Mouse (Mus musculus) thymus, postnatal 4 days (tissue): ENCODE results near the gene Sgsm1.

Experiments used
- DNase-seq: peaks from one replicate; pipeline ENCODE4 v3.0.0; 2021

The Sgsm1 gene

DNA sequence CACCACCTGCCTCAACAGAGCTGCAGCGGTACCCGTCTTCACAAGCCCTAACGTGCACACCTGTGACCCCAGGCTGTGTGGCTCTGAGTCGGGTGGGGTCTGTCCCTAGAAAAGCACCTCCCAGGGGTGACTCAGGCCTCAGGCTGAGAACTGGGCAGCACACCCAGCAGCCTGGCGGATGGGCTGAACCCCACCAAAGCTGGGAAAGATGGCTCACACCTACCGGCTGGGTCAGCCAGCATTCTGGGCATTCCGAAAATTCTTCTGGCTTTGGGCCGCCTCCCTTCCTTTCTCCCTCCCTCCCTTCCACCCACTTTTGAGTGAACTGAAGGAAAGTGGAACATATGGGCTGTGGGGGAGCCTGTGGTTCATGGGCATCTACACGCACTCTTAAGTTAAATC, 95.0 kb downstream of the Sgsm1 start:
- no peak for DNase-seq

DNA sequence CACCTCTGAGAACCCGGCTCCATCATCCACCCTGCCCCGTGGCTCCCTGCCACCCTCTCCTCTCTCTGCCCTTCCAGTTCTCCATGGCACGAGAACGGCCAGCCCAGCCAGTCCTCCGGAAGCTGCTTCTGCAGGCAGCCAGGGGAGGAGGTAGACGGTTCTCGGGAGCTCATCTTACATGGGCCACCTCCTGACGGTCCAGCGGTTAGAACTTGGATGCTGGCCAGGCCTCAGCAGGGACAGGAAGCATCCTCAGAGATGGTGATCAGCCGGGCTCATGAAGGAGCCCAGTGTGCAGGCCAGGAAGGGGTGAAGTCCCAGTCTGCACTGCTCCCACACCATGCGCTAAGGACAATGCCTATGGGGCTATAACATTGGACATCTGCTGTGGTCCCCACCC, 96.1 kb downstream of the Sgsm1 start:
- no peak for DNase-seq

DNA sequence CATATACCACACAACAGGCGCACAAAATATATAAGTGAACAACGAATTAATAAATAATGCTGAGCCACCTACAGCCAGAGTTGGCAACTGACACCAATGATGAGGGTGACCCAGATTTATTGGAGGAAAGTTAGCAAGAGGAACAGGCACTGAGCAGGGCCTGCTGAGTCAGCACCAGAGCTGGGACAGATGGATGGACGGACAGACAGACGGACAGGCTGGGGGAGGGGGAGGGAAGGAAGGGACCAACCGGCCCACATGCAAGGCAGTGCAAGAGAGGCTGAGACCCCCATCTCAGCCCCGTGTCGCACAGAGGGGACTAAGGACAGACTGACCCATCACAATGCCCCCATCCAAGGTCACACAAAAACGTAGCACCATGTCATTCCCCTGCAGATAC, 96.5 kb downstream of the Sgsm1 start:
- DNase-seq: no peak

DNA sequence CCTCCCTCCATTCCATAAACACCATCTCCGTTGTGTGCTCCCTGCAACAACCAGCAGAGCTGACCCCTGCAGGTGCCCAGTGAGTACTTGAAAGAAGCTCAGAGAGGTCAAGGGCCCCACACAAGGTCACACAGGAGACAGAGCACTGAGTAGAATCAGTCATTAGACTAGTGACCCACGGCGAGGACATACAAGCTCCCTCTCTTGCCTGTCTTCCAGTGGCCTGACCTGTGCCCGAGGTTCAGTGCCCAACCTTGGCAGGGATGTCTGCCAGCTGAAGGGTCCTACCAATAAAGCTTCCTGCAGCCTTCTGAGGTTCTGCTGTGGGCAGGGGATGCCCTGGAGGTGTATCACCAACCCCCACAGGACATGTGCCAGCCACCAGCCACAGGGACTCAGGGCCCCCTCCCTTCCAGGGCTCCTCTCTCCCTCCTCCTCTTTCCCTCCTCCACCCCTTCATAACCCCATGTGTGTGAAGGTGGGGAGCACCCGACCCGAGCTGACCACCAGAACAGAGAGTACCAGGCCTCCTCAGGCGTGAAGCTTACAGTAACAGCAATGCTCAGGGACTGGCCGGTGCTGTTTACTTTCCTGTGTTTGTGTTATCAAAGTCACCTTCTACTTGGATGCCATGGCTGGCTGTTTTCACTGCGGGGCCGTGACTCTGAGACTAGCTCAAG, 98.3 kb downstream of the Sgsm1 start:
- no peak for DNase-seq

DNA sequence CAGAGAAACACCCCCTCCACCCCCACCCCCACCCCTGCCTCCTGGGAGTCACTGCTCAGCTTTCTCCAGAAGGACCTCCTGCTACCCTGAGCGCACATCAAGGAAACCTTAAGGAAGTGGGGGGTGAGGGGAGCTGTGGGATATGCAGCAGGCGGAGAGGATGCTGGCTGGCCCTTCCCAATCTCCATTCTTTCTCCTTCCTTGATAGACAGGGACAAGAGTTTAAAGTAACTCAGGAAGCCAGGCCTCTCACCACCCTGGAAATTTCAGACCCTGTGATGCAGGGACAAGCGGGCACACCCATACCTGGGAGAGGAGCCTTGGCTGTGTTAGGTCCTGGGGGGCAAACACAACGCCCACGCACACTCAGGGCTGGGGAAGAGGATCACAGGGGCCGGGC, 100.3 kb downstream of the Sgsm1 start:
- DNase-seq: no peak

DNA sequence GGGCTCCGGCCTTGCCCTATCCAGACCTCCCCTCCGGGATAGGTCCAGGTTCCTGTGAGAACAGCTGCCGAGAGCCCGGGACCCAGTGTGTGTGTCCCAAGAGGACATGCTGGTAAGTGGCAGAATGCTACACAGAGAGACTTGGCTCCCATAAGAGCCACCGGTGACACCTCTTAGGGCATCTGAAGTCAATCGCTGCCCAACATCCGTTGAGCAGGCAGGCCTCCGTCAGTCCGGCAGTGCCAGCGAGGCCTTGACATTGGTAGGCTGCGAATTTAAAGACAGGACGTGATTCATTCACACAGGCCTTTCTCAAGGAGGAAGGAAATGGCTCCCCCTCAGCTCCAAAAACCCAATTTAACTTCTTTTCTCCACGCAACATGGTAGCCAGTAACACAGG, 100.7 kb downstream of the Sgsm1 start:
- no peak for DNase-seq

DNA sequence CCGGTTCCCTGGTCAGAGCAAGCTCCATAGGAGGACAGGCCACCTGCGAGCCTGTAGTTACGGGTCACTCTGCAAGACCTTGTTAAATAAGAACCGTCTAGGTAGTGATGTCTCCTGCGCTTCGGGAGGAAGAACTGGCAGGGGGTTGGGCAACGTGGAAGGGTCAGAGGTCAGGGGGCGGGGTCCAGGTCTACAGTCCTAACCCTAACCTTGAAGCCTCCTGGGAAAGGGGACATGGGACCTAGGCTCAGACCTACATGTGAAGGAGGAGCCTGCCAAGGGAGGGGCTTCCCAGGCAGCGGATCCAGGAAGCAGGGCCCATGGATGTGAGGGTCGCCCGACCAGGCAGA, 101.2 kb downstream of the Sgsm1 start:
- no peak for DNase-seq

DNA sequence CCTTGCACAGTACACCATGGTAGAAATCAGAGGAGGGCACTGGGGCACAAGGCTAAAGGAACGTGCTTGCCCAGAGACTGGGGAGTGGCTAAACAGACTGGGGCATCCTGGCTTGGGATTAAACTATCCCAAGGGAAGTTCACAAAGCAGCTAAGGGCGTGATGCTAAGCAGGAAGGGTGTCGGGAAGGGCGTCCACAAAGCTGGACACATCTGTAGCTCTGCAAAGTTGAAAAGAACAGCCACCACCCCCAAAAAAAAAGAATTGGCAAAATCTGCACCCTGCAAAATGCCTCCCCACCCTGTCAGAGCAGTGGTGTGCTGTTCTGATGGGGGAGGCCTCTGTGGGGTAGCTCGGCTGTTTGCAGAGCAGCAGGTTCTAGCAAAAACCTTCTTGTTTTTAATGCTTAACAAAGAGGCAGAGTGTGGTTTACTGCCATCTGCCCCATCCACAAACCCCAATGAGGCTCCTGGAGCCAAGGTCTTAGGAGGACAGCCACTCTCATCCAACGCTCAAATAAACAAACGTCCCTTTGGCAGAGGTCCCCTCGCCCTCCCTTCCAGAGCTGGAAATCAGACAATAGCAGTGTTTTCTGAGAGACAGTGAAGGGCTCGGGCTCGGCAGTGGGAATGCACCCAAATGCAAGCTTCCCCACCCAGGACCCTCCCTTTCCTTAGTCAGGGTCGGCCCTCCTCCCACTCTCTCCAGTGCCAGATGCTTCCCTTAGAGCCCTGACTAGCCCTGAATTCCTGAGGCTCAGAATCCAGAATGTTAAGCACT, 101.8 kb downstream of the Sgsm1 start:
- no peak for DNase-seq

DNA sequence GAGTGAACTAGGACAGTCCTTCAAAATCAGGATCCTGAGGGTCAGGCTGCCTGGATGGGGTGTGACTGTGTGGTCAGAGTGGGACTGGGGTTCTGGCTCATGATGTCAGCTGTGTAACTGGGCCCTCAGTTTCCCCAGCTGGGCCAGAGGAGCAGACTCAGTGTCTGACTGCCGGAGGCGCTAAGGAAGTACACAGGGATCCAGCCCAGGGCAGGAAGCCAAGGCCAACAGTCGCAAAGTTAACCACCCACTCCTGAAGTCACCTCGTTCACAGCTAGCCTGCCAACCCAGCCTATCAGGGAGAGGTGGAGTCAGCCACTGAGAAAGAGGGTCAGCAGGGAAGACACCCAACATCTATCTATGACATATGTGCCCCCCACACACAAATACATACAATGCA, 102.5 kb downstream of the Sgsm1 start:
- DNase-seq: no peak

DNA sequence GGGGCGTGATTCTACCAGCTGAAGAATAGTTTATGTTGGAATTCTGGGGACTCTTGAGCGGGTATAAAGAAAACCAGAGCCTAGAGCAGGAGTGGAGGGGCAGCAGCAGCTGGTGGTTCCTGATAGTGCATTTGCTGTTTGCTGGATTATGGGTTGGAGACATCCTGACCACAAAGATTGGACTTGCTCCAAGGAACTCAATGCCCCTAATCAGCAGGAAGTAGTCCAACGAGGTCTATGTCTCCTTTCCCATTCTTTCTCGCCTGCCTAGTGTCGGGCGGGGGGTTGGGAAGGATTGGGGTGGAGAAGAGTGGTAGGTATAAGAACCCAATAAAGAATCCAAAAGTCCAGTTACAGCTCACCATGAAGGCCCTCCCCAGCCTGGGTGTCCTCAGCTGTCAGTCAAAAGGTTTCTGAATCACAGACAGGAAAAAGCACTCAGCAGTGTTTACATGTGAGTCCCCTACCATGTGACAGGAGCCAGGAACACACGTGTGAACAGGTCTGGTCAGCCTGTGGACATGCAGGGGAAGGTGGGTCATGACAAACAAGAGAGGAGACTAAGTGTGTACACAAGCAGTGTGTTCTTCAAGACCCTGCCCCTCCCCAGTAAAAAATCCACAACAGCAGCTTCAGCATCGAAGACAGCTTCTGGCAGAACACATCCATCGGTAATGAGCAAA, 103.8 kb downstream of the Sgsm1 start:
- no peak for DNase-seq

DNA sequence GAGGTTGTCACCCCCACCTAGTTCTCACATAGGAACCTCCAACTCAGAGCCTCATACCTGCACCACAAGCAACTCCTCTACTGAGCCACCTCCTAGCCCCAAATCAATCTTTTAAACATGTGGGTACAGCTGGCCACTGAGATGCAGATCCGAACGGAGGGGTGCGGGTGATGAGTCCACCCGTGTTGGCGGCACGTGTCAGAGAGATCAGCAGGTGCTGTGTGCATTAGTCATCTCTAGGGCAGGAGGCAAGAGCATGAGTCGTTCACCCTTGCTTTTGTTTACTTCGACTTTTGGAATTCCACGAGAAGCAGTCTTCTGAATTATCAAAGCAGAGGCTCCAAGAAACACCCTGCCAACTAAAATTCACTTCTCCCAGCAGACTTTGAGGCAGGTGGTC, 106.4 kb downstream of the Sgsm1 start:
- no peak for DNase-seq

DNA sequence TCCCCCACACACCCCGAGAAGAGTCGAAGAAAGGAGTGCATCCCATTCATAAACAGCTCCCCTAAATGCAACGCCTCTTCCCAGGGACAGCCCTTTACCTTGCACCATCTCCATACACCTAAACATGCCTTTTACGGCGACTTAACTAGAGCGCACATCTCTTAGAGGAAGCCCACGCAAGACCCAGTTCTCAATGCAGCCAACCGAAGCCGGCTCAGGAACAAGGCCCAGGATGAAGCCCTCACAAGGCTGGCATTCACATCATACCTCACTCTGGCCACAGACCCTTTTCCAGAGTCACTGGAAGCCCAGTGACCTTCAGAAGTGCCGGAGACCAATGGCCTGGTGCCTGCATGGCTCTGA, 110.8 kb downstream of the Sgsm1 start:
- no peak for DNase-seq

DNA sequence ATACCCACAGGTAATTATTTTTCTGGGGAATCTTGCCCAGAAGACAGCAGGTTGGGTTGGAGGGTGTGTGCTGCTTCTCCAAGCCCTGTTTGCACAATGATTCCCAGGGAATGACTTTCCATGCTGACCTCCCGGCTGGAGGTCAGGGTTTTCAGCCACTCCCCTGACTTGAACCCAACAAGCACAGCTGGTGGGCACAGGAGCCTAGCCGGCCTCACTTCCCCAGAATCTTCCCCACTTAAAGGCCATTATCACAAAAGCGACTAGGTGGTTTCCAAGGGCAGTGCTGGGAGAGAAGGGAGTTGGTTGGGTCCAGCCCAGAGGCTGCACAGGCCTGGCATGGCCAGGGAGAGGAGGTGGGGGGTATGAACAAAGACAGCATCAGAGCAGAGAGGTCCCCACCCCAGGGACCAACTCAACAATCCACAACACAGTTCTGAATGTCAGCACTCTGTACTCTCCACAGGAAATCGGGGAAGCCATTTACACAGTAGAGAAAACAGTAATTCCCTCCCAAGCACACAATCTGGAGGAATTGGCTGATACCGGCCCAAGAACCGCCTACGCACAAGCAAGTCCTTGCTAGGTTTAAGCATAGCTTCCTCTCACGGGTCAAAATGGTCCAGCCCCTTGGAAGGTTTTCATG, 111.3 kb downstream of the Sgsm1 start:
- DNase-seq: no peak

DNA sequence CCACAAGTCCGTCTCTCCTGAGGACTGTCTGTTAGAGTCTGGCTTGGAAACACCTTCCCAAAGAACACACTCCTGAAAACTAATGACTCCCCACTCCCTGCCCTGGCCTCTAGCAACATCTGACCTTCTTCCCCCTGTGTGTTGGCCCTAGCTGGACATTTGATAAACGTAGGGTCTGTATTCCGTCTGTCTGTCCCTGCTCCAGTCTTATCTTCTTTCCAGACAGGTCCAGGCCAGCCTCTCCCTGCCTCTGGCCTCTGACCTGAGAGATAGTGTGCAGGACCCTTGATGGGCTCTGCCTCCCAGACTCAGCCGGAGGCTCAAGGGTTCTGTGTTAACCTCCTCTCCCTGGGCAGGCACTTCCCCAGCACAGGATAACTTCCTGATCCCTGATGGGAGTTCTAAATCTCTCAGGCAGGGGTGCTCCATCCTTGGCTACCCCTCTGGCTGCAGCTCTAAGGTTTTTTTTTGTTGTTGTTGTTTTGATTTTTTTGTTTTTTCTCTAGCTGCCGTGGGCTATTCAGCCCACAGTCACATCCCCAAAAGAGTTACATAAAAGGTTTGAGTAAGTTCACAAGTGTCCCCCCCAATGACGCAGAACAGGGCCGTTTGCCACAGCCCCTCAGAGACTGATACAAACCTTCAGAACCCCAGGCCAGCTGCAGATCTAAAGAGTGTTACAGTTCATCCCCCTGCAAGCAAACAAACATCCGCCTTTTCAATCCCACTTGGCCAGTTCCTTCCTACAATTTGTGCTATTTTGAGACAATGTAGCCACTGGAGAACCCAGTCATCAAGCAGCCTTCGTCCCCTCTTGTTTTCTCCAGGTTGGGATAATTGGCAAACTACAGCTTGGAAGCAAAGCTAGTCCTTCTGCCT, 113.4 kb downstream of the Sgsm1 start:
- no peak for DNase-seq

DNA sequence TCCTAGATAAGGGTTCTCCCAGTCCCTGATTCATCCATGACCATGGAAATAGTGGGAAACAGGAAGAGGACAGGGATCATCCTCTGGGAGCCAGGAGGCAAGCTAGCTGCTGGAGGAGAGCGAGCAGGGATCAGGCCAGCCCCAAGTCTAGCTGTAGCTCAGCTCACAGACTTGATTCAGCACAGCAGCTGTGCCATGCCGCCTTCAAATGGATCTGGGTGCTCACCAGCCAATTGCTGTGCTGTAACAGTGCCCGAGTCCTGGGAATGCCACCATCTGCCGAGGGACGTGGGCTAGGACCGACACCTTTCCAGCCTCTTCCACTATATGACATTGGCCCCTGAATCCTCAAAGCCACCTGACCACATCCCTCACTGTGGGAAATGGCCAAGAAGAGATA, 114.7 kb downstream of the Sgsm1 start:
- no peak for DNase-seq

DNA sequence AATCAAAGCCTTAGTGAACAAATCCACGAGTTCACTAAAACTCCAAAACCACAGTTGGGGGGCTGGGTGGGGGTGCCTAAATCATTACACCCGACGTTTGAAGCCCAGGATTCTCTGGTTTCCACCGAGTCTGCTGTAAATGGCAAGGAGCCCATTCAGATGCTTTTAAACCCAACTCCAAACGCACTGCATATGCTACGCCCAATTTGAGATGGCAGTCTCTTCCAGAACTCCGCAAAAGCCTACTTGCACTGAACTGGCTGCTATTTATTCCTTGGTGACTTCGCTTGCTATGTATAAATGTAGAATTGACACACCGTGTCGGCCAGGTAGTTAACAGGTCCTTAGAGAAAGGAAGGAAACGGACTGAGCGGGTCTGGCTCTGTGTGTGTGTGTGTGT, 115.1 kb downstream of the Sgsm1 start:
- DNase-seq: no peak

DNA sequence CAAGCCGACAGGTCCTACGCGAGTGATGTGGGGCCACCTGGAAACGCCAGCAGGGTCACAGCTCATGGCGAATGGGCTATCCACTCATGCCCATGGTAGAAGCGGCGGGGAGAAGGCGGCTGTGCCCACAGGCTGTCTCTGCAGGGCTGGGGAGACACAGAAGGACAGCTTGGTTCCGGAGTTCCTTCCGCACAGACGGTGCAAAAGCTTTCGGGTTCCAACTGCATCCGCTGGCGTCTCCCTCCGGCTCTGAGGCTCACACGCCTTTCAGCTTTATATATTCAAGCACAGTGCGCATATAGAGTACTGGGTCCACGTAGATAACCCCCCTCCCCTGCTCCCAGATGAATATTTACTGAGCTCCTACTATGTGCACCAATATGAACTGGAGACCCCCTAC, 116.8 kb downstream of the Sgsm1 start:
- no peak for DNase-seq
